Mouse (Mus musculus) 3134 (cell line): Measurements from ENCODE around the gene Cnnm4.

ENCODE experiments used
- DNase-seq: peaks from one replicate; pipeline ENCODE4 v3.0.0-alpha.2; 2011; ENCODE audit warnings: low spot score; ENCODE audit not compliant: insufficient read length; ENCODE audit errors: extremely low read depth

The Cnnm4 gene

GRCm38 (mm10) chr1:36538727-36539126 lies 67.3 kb downstream of the Cnnm4 start:
- no peak for DNase-seq

GRCm38 (mm10) chr1:36539186-36539585 lies 67.8 kb downstream of the Cnnm4 start, which contains the start of gene Gm42417:
Gm42417 (minus strand) TSS chr1:36539429.
- DNase-seq: no peak

- DNase-seq: no peak
Measured at GRCm38 (mm10) chr1:36540132-36540531, 68.7 kb downstream of the Cnnm4 start.

- no peak for DNase-seq
Measured at GRCm38 (mm10) chr1:36540807-36541206, 69.4 kb downstream of the Cnnm4 start.

GRCm38 (mm10) chr1:36541844-36542243 lies 70.4 kb downstream of the Cnnm4 start:
- no peak for DNase-seq

- no peak for DNase-seq
Measured at GRCm38 (mm10) chr1:36542925-36543324, 71.5 kb downstream of the Cnnm4 start.

- no peak for DNase-seq
Measured at GRCm38 (mm10) chr1:36545382-36545781, 74.0 kb downstream of the Cnnm4 start.

- no peak for DNase-seq
Measured at GRCm38 (mm10) chr1:36545845-36546600, 74.6 kb downstream of the Cnnm4 start.

- peak; percentile 97 for DNase-seq
Measured at GRCm38 (mm10) chr1:36546888-36547471, 75.6 kb downstream of the Cnnm4 start, which contains the start of gene Ankrd39. Ankrd39 (minus strand) TSS chr1:36547445.

- DNase-seq: no peak
Measured at GRCm38 (mm10) chr1:36547981-36548598, 76.7 kb downstream of the Cnnm4 start.

- no peak for DNase-seq
Measured at GRCm38 (mm10) chr1:36548771-36549170, 77.4 kb downstream of the Cnnm4 start.

GRCm38 (mm10) chr1:36549491-36549890 lies 78.1 kb downstream of the Cnnm4 start:
- DNase-seq: no peak

GRCm38 (mm10) chr1:36550075-36550863 lies 78.8 kb downstream of the Cnnm4 start:
- DNase-seq: no peak

- DNase-seq: no peak
Measured at GRCm38 (mm10) chr1:36551904-36552303, 80.5 kb downstream of the Cnnm4 start.

- DNase-seq: no peak
Measured at GRCm38 (mm10) chr1:36552506-36552905, 81.1 kb downstream of the Cnnm4 start.

GRCm38 (mm10) chr1:36554633-36555399 lies 83.4 kb downstream of the Cnnm4 start:
- no peak for DNase-seq

- DNase-seq: peak; percentile 59
Measured at GRCm38 (mm10) chr1:36555798-36556395, 84.5 kb downstream of the Cnnm4 start.

GRCm38 (mm10) chr1:36556553-36557456 lies 85.4 kb downstream of the Cnnm4 start:
- DNase-seq: peak; percentile 94
